Mouse (Mus musculus): ENCODE measurements around the gene Rbm24. TPM values are rescaled to one million over a fixed set of nuclear protein-coding genes. Genes with fewer than 3 reads are reported as not detected.

Rbm24 gene
- polyA plus RNA-seq (2012; rRNA removed), result 10.9 and 13.1 TPM in 2 replicates

GRCm38 (mm10) chr13:46418141-46418601, at the start of gene Rbm24:
Gene Rbm24 (plus strand): TSS chr13:46418434.

Other genes with a start within 250 kb of the Rbm24 start
- gene Stmnd1, start 144.7 kb upstream of the Rbm24 start, polyA plus RNA-seq (2012; rRNA removed), result 0.10 TPM in 2 replicates
- 10.7 and 11.0 TPM in 2 replicates for gene Cap2, start 83.4 kb downstream of the Rbm24 start, polyA plus RNA-seq (2012; rRNA removed)

All from colon, adult 2 months (tissue).